Mouse (Mus musculus) brain, adult 2 months (tissue): ENCODE data around the gene Vmn2r121.

Source experiments
- DNase-seq: peaks from one replicate; pipeline ENCODE4 v3.0.0; 2011; ENCODE audit warnings: low read depth, low spot score

Vmn2r121 gene

DNA sequence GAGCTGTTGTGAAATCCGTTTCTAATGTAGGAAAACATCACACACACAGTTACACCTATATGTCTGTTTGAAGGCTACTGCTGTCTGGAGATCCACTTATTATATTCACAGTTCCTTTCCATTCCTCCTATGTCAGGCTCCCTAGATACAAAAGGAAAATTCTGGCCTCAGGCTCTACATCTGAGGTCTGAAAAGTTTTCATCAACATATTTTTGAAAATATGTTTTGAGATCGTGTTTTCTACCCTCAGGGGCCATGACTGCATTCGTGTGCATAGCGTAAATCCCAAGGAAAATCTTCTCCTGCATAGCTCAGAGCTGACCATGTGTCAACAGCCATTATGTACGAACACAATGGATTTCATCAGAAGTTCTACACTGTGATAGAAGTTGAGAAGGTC is at the start of gene Vmn2r121:
Vmn2r121 (minus strand) TSS at position 101 of the 400 bp plus-strand sequence.
- DNase-seq: no peak
